Mouse (Mus musculus): ENCODE measurements around the gene Ackr2. TPM values are rescaled to one million over a fixed set of nuclear protein-coding genes. Genes with fewer than 3 reads are reported as not detected.

Ackr2 gene
- 1 to 10 TPM; 2.6 to 4.2 TPM for total RNA-seq (2021)
- long read RNA-seq, experiment 1, partial matches to known transcripts, result 0 of 1 reads
- long read RNA-seq, experiment 1, other reads (novel, unspliced or antisense), result 1 of 1 reads
- long read RNA-seq, experiment 2, partial matches to known transcripts, result 0 of 2 reads
- long read RNA-seq, experiment 2, other reads (novel, unspliced or antisense), result 1 of 2 reads

DNA sequence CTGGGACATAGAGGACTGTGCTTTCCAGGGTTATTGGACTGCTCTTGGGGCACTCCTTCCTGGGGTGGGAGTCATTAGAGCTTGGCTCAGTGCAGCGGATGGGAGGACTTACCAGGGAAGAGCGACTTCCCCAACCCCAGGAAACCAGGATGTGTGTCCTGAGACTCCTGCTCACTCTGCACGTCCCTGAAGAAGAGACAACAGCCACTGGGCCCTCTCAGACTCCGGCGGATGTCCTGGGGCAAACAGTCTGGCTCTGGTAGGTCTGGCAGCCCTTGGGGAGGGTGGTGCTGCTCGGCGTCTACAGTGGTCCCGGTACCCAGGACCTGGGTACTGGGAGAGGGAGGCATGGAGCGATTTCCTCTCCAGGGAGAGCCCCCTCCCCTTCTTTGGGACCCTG lies at the start of gene Ackr2:
Gene Ackr2 (plus strand): TSS at position 111 of the 400 bp plus-strand sequence.
- DNase-seq (ENCODE audit: low spot score in 2 of 2), result no peak

DNA sequence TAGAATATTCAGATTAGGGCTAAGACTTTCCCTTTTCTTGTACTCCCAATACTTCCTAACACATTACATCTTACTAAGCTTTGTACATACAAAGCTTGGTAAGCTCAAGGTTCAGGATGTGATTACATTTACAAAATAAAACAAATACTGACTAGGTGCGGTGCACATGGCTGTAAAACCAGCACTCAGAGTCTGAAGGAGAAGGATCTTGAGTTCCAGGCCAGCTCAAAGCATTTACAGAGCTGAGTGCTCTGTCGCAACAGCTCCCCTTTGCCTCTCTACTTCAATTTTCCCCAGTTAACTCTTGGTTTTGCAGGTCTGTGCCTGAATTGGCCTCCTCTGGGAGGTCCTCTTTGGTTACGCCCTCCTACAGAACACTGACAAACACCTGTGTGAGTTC lies 43.9 kb upstream of the Ackr2 start:
- no peak for DNase-seq (ENCODE audit: low spot score in 2 of 2)

DNA sequence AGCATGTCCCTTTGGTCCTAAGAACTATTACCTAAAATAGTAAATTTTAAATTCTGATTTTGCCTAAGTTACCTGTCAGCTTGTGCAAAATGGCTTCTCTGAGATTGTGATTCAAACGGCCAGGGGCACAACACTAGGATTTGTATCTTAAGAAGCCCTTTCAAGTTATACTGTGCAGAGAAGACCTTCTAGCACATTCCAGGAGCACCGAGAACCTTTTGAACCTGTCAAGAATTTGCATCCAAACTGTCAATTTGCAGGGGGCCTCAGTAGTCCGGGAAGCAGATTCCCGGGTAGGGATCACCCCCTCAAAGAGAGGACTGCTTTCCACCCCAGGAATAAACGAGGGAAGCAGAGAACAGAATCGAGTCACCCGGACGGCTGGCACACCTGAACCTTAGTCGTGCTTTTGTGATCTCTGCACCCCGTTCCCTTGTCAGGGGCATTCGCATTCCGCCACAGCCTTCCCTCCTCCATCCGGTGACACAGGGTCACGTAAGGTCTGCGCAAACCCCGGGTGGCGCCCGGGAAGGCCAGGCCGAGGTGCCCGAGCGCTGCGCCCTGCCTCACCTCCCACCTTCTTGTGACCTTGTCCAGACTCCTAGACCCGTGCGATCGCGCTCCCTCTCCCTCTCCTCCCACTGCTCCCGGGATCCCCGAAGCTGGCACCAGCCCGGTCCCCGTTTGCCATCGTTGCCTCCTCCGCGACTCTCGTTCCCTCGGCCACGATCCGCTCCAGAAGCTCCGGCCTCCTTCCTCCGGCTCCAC lies 41.3 kb upstream of the Ackr2 start:
- peak in 1 of 2 experiments; percentile 28 for DNase-seq (ENCODE audit: low spot score in 2 of 2)

DNA sequence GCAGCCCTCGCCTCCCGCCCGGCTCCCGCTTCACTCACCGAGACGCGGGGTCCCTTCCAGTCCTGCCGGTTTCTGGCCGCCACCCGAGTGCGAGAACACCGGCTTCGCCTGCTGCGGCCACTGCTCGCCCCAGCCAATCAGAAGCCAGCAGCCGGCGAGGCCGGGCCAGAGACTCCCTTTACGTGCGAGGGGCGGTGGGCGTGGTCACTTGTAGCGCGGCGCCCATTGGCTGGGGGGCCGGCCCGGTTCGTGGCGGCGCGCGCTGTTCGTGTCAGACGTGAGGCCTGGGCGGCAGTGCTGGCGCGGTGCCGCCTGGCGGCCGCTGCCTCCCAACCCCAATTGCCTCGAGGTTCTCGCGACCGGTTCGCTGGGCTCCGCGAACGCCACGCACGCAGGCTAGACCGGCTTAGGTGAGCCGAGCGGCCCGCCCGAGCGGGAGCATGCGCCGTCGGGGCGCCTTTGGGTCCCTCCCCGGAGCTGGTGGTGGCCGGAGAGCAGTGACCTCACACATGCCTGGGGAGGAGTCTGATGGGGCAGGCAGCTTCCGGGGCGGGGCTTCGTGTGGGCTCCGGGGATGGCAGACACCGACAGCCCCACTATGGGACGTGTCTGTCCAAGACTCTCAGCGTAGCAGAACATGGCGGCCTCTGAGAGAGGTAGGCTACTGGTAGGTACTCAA lies 40.5 kb upstream of the Ackr2 start:
- DNase-seq (ENCODE audit: low spot score in 2 of 2), result peak; percentile 97

DNA sequence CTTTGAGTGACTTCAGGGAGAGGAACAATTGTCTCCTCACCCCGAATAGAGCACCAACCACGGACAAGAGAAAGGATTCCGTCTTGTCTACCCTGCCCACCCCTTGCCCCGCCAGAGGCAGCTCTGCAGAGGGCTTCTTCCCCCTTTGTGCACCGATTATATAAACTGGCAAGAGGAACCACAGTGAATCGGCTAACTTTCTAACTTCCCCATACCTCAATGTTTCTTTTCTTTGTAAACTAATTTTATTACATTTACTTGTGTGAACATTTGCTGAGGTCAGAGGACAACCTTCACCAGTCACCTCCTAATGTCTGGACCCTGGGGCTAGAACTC lies 40.0 kb upstream of the Ackr2 start, which contains the start of gene Higd1a:
Gene Higd1a (minus strand): TSS at position 210 of the 336 bp plus-strand sequence.
- DNase-seq (ENCODE audit: low spot score in 2 of 2), result no peak

DNA sequence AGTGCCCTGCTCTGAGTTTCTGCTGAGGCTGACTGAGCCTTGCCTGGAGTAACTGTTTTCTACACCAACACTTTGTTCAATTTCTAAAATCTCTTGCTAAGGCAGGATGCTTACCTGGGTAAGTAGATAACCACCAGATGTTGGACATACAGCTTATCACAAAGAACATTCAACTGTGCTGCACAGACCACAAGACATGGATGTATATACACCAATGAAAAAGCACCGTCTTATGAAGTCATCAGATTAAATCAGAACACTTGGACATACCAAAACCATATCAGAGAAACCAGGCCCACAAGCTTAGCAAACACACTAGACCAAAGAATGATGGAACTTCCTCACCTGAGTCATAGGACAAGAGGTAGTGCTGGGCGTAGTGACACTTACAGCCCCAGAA lies 38.8 kb upstream of the Ackr2 start:
- DNase-seq (ENCODE audit: low spot score in 2 of 2), result no peak

DNA sequence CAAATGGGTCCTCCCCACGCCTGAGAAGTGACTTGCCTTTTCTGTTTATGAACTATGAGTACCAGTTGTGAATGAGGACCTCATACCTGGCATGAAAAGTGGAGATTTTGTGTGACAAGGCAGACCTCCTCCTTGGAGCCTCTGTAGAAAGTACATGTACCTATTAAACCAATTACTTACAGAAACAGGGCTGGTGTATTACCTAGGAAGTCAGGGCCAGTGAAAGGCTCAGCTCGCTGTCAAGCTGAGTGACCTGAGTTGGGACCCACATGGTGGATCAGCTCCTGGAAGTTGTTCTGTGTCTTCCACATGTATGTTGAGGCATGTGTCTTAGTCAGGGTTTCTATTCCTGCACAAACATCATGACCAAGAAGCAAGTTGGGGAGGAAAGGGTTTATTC lies 37.2 kb upstream of the Ackr2 start:
- DNase-seq (ENCODE audit: low spot score in 2 of 2), result no peak

DNA sequence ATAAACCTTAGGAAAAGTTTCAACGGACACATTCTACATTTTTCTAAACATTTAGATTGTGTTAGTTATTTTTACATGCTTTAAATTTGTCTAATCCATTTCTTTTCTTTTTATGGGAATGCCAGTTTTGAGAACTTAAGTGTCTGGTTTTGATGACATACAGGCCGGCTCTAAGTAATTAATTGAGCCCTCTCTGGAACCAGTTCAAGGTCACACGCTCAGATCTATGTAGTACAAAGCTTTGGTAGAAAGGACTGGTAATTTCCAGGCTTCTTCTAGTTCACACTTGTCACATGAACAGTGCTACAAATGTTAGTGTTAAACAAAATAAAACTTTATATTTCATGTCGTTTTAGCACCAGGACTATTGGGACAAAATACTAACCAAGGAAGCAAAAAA lies 33.3 kb upstream of the Ackr2 start:
- no peak for DNase-seq (ENCODE audit: low spot score in 2 of 2)

DNA sequence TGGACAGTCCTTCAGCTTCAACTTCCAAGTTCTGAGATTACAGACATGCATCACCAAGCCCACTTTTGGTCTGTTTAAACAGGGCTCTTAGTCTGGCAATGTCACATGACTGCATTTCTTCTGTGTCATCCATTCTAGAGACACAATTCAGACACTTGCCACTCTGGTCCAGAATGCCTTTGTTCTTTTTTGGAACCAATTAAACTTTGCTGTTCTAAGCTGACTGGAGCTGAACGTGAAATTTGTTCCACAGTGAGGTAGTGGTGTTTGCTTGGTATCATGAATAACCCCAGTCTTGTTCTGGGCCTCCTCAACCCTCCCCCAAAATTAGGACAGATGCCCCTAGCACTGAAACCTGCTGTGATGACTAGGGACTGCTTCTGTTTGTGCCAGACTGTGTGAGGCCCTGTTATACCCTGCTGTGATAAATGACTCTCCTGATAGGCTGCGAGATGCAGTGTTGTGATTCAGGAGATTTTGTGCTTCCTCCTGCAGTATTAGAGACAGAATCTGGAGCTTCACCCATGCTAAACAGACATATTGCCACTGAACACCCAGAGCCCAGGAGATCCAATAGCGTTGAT lies 32.6 kb upstream of the Ackr2 start:
- no peak for DNase-seq (ENCODE audit: low spot score in 2 of 2)

DNA sequence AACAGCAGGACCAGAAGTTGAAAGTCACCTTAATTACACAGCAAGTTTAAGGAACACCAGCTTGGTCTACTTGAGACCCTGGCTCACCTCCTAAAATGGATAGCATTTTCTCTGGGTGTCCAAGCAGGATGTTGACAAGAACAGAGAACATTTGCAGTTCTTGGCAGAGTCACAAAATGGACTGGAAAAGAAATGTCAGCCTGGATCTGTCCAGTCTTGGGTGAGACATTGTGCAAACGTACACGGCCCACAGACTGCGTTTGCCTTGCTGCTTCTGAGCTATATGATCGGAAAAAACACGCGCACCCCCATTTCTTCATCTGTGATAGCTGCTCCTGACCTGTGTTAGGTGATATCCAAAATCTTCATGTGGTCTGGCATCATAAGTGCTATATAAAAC lies 30.5 kb upstream of the Ackr2 start:
- DNase-seq (ENCODE audit: low spot score in 2 of 2), result no peak

DNA sequence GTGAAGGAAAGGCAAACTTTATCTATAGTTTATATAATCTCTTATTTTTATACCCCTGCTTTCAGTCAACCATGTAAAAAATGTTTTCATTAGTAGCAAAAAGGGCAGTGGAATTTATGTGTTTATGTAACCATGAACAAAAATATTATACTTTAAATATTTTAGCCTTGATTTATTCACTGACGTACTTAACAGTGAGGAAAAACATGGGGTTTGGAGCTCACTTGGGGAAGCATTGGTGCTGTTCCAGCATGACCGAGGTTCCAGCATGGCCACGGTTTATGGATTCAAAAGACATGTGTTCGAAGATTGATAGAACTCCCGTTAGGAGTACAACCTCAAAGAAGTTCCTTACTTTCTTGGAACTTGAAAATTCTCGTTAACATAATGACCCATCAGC lies 29.9 kb upstream of the Ackr2 start:
- DNase-seq (ENCODE audit: low spot score in 2 of 2), result no peak

DNA sequence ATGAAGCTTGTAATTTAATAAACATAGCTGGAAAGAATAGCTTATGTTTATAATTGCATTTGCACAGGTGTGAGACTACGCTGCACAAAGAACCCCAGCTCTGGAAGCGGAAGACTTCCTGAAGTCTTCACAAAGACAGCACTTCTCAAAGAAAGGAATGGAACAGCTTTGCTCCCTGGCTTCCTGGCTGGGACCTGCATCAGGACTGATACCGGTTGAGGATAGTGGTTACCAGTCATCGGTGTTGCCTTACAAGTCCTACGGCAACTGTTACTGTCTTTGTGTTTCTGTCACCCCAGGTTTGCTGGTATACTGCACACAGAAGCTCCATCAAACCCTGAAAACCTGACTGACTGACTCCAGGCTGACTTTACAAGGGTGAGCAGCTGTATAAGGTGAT lies 28.7 kb upstream of the Ackr2 start:
- DNase-seq (ENCODE audit: low spot score in 2 of 2), result no peak

DNA sequence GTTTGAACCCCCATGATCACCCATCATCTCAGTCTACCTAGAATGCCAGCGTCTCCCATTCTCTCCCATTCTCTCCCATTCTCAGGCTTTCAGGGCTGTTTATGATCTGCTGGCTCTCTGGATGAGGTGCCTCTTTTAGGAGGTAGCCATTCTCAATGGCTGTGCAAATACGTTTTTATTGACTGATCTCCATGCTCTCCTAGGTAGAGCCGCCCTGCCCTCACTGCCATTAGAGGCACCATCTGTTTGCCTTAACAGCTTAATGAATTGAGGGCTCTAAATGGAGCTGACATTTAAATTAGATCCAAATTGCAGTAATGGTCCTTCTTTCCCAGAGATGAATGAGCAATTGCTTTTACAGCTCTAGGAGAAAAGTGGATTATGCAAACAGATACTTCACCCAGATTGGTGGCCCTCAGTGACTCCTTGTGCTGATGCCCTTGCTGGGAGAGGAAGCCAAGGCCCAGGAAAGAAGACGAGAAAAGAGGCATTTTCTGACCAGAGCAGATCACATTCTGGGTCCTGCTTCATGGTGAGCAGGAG lies 28.1 kb upstream of the Ackr2 start:
- DNase-seq (ENCODE audit: low spot score in 2 of 2), result no peak

DNA sequence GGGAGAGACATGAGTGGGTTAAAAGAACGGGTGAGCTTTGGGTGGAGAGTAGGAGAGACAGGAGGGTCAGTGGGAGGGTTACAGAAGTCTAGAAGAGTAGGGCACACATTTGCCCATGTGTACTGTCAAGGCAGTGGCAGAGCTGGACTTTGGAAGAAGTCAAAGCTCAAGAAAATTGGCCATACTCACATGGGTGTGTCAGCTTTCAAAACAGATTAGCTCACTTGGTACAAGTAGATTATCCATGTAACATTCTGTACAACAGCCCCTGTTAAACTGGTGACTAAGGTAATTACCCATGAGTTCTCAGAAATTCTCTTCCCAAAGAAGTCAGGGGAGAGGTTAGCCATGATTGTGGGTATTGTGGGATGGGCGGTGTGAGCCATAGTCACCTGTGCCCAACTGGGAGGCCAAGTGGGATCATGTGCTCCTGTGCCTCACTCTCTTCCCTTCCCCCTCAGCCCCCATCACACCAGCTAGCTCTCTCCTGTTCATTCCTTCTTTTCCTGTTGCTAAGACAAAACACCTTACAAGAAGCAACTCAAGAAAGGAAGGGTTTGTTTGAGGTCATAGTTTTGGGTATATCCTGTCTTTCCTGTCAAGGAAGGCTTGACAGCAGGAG lies 26.0 kb upstream of the Ackr2 start:
- no peak for DNase-seq (ENCODE audit: low spot score in 2 of 2)

DNA sequence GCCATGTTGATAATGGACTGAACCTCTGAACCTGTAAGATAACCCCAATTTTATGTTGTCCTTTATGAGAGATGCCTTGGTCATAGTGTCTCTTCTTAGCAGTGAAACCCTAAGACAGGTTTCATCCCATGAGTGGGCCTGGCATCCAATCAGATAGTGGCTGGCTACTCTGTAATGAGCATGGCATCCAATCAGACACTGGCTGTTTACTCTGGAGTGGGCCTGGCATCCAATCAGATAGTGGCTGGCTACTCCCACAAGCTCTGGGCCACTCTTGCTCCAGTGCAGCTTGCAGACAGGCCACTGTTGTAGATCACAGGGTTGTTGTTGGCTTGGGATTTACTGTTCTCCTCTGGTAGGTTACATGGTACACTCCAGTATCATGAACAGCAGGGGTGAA lies 24.6 kb upstream of the Ackr2 start:
- DNase-seq (ENCODE audit: low spot score in 2 of 2), result no peak

DNA sequence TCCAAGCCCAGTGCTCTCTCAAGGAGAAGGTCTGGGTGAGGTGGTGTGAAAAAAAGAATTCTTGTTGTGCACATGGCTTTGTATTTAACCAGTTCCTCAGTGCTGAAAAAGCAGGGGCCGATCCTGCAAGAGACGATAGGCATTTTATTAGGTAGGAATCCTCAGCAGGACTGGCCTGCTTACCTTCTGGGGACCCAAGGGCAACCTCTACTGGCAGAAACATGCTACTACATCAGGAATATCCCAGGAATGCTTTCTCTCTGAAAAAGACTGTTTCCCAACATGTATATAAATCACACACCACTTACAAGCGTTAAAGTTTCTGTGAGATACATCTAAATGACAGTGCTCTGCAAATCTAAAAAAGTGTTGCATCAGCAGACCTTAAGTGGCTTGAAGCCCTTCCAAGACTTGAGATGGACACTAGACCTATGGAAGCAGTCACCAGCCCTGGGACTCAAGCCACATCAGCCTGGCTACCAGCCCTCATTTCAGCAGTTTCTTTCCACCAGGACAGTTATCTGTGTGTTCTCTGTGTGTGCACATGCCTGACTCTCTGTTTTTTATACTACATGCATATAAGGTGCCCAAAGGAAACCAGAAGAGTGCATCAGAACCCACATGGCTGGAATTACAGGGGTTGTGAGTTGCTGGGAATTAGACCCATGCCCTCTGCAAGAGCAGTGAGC lies 21.0 kb upstream of the Ackr2 start:
- peak; percentile 56 to 80 for DNase-seq (ENCODE audit: low spot score in 2 of 2)

DNA sequence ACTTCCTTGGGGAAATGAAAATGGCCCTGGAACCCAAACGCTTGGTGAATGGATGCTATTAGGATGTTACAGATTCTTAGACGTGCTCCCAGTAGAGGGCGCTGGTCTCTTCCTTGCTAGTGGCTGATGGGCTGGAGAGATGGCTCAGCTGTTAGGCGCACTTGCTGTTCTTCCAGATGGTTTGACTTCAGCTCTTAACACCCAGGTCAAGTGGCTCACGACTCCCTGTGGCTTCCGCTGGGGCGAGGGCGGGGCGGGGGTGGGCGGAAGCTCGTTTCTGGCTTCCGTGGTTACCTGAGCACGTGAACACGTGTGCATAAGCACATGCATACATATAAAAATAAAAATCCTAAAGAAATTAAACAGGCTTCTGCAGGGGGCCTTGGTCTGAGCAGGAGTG lies 17.3 kb upstream of the Ackr2 start:
- peak; percentile 59 to 61 for DNase-seq (ENCODE audit: low spot score in 2 of 2)

DNA sequence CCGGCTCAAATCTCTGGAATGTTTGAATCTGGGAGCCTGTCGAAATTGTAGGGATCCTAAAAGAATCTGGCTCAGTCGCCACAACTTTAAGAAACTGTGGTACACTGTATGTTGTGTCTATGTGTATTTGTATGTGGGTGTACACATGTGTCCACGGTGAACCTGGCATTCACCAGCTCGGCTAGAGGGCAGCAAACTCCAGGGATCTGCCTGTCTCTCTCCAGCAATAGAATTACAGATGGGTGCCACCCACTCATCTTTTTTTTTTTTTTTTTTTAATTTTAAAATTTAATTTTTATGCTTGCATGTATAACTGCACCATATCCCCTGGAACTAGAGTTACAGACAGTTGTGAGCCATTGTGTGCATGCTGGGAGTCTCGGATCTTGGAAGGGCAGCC lies 16.9 kb upstream of the Ackr2 start:
- DNase-seq (ENCODE audit: low spot score in 2 of 2), result peak in 1 of 2 experiments; percentile 52

DNA sequence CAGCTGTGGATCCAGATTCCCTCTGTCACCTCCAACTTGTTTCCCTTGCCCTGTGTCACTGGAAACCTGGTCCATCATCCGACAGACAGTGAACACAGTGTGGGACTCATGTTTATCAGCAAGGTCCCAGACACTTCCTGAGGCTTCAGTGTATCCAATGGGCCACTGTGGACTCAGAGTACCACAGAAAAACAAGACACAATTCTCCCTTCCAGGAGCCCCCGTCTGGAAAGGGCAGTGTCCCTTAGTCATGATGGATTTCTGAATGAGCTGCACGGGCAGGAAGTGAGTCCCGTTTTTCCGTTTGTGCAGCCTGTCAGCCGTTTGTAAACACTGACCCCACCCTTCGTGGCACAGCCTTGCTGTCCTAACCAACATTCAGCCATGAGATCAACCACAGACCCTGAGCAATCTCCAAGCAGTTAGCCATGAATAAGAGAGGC lies 16.1 kb upstream of the Ackr2 start:
- no peak for DNase-seq (ENCODE audit: low spot score in 2 of 2)

DNA sequence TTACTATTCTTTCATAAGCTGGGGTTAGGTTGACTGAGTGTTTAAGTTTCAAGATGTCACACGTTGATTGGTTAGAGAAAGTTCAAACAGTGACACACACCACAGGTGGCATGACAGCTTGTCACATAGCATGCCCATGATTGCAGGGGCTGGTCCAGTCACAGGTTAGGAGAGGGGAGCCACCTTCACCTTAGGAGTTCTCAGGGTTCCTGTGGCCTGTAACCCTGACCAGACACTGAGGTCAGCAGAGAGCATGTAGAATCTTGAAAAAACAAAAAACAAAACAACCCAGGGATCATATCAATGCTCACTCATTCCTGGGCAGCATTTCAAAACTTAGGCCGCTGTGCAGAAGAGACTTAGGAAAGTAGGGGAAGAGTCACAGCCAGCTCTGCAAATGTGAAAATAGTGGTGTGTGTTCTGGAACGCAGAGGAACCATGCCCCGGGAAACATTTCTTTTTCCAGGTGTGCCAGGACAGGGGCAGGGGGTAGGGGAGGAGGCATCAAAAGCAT lies 8.2 kb upstream of the Ackr2 start:
- DNase-seq (ENCODE audit: low spot score in 2 of 2), result no peak

Data from layer of hippocampus, postnatal 14 days (tissue).